Mouse (Mus musculus) thymus, postnatal 0 days (tissue): ENCODE results near the gene Gm10570. TPM values are rescaled to one million over a fixed set of nuclear protein-coding genes. Genes with fewer than 3 reads are reported as not detected.

ENCODE experiments used
- DNase-seq: peaks from one replicate; pipeline ENCODE4 v3.0.0-alpha.2; 2015; ENCODE audit warnings: low spot score
- polyA plus RNA-seq: library from polyadenylated mRNA; unstranded; fragments of >200 nt; fragmentation: Nextera tagmentation; extraction: Ambion mirVana; gene quantifications from 2 replicates; pipeline ENCODE4 v1.2.1, GENCODE M21; 2015

The Gm10570 gene
- polyA plus RNA-seq, 1 experiment from 2014 or later, result not detected

DNA sequence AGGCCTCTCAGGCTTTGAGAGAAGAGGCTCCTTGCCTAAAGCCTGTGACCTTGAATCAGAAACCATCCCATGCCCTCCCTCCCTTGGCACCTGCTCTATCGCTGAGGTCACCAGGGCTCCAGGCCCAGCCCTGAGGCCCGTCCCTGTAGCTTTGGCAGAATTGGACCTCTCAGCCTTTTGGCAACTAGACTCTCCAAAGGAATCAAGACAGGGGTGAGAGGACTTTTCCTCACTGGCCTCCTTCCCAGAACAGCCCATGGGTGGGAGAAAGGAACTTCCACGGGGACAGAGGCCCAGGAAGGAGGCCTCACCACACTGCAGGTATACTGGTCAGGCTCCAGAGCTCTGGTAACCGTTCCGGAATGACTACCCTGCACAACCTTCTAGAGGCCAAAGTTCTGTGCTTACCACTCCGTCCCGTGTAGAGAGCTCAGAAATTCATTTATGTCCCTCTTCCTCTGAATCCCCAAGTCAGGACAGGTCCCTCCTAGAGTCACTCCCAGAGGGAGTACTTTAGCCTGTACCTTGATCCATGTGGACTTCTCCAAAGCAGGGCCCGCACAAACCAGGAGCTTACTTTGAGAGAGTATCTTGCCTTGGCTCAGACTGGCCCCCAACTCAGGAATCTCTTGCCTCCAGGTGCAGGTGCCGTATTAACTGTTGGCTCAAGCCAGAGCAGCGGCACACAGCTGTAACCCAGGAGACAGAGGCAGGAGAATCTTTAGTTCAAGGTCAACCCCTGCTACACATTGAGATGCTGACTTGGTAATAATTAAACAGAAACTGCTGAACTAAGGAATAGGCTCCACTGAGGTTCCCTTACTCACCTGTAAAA, 1.5 kb downstream of the Gm10570 start:
- no peak for DNase-seq

DNA sequence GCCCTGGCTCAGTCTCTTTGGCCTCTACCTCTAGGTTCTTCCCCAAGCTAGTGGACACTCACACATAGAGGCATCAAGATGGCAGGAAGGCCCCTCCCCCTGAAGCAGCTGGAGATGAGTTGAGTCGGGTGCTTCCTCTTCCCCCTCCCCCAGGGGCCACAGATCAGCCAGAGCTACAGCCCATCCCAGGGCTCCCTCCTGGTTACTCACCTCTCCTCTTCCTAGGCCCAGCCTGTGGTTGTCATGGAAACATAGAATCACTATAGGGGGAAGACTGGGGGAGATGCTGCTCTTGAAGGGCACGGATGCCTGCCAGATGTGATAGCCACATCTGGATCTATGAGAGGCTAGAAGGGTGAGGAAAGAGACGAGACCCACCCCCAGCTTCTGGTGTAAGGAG, 3.7 kb downstream of the Gm10570 start:
- DNase-seq, result no peak

- no peak for DNase-seq
Observed at GRCm38 (mm10) chr4:130302285-130302870, 6.1 kb downstream of the Gm10570 start.

GRCm38 (mm10) chr4:130299629-130300018, 8.8 kb downstream of the Gm10570 start:
- DNase-seq, result no peak

DNA sequence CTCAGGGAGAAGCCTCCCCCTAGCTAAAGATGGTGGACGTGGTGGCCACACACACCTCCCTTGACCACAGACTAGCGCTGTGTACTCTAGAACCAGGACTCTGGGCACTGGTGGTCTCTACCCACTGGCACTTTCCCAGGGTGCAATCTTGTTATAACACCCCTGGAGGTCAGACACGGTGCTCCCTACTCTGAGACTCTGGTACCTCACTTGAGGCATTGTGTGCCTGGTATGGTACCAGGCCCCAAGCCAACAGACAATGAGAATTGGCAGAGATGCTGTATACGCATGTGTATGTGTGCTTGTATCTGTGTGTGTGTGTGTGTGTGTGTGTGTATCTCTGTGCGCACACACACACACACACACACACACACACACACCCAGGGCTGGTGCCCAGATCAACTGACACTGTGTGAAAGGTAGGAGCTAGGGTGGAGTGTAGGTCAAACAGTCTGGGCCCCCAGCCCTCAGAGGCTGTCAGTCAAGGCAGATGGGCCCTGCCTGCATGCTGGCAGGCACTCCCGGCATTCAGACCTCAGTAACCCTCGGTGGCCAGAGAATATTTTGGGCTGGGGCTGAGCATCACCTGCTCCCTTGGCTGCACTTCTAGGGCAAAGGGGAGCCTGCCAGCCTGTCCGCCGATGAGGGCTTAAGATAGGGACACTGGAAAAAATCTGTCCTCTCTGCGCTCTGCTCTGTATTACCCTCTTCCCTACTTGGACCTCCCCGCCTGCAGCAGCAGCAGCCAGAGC, 9.4 kb downstream of the Gm10570 start:
- no peak for DNase-seq

DNA sequence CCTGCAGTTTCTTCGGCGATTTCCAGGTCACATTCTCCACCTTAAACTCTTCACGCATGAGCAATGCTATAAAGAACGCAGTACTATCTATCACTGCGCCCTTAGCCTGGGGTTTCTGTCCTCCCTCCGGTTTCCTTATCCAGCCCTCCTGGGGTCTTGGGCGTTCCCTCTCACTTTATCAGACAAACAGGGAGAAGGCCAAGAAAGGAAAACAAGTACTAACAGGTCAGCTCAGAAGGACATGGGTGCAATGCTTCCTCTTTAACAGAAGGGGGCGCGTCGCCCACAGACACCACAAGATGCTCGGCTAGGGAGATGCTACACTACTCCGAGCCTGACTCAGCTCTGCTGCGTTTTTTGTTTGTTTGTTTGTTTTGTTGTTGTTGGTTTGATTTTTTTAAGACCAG, 11.3 kb downstream of the Gm10570 start:
- peak; percentile 50 for DNase-seq

GRCm38 (mm10) chr4:130296243-130296965, 12.1 kb downstream of the Gm10570 start:
- no peak for DNase-seq

DNA sequence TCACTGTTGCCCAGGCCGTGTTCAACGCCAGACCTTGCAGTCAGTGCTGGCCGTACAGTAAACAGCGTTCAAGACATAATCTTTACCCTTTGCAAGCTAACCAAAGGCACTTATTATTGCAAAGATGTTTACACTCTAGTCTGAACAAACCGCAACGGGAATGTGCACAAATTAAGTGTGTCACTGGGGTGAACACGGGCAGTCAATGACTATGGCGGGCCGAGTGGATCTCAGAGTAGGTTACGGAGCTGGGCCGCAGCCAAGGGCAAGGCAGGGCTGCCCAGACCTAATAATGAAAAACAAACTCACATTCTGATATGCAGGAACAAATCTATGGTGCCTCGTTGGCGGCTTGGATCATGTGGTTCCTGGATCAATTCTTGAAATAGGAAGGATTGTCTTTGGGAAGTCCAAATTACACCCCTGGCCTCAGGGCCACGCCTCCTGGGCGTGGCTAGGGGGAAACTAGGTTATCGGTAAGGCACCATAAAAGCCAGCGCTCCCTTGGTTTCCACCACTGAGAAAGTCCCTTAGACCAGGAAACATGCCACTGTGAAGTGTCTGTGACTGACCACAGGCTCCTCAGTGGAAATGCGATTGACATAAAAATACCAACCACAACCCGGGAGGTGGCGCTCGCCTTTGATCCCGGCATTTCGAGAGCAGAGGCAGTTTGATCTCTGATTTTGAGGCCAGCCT, 13.3 kb downstream of the Gm10570 start:
- no peak for DNase-seq

DNA sequence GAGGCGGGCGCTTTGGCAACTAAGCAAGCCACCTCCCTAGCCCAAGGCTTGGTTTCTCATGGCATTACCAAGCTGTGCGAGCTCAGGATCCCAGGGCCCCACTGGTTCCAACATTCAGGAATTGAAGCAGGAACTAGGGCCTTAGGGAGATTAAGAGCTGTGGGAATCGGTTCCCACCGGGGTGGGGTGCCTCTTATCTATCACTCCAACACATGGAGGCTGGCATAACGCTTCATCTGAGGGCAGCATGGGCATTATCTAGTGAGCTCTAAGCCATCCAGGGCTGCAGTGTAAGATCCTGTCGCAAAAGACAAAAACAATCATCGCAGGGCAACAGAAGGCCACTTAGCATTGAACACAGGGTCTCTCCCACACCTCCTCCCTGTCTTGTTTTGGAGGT, 14.0 kb downstream of the Gm10570 start:
- DNase-seq, result no peak

- DNase-seq, result peak; percentile 70
Observed at GRCm38 (mm10) chr4:130292271-130292670, 16.2 kb downstream of the Gm10570 start.

DNA sequence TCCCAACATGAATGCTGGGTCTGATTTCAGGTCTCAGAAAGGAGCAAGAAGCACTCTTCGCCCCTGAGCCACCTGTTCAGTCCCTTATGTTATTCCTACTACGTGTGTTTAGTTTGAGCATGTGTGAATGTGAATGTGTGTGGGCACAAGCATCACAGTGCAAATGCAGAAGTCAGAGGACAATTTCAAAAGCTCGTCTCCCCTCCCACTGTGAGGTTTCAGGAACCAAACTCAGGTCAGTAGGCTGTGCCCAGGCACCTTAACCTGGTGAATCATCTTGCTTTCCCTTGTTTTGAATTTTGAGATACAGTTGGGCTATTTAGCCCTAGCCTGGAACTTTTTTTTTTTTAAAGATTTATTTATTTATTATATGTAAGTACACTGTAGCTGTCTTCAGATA, 18.6 kb downstream of the Gm10570 start:
- DNase-seq, result no peak

DNA sequence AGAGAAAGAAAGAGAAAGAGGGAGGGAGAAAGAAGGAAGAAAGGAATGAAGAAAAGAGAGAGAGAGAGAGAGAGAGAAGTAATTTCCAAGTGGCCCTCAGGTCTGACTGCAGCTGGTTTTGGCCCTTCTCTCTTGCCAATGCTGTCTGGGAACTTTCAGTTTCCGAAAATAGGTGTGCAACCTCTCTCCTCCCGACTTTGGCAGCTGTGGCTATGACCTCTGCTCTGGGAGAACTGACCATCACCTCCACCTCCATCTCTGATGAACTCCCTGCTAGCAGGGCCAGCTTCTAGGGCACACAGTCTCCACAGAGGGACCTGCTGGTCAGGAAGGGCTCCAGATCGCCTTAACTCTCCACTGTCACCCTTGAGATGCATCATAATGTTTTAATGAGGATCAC, 21.9 kb downstream of the Gm10570 start:
- no peak for DNase-seq

GRCm38 (mm10) chr4:130283826-130284225, 24.6 kb downstream of the Gm10570 start:
- DNase-seq, result no peak

DNA sequence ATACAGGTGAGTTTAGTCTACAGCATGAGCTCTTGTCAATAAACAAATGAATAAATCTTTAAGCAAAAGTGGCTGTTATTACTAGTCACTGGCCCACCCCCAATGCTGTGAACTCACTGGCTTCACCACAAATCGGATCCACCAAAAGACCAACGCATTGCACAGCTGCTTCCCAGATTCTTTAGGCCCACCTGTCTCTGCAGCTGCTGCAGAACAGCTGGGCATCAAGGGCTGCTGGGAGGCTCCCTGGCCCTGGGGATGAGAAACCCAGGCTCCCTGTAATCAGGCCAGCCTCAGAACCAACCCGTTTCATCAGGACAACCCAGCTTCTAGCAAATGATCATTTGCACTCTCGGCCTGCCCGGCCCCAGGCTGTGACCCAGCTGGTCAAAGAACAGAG, 25.6 kb downstream of the Gm10570 start:
- DNase-seq, result no peak

GRCm38 (mm10) chr4:130279105-130279504, 29.4 kb downstream of the Gm10570 start, which contains the start of gene Serinc2:
TSS of gene Serinc2 (minus strand) at chr4:130279205.
- DNase-seq, result no peak

- no peak for DNase-seq
Observed at GRCm38 (mm10) chr4:130276573-130277176, 31.8 kb downstream of the Gm10570 start.

- DNase-seq, result no peak
Observed at GRCm38 (mm10) chr4:130275823-130276105, 32.7 kb downstream of the Gm10570 start.

GRCm38 (mm10) chr4:130275016-130275822, 33.3 kb downstream of the Gm10570 start:
- no peak for DNase-seq

- DNase-seq, result no peak
Observed at GRCm38 (mm10) chr4:130274346-130275015, 34.0 kb downstream of the Gm10570 start.
